Mouse (Mus musculus) heart, postnatal 0 days (tissue): ENCODE measurements around the gene Psma6.

Source experiments
- CTCF ChIP-seq: IDR thresholded peaks from 2 replicates; pipeline ENCODE4 v1.5.1; 2016; ENCODE audit warnings: antibody characterized with exemption, control low read depth, low read depth
- EP300 ChIP-seq: IDR thresholded peaks from 2 replicates; pipeline ENCODE4 v1.6.1; 2016; ENCODE audit warnings: antibody characterized with exemption, low read depth

DNA sequence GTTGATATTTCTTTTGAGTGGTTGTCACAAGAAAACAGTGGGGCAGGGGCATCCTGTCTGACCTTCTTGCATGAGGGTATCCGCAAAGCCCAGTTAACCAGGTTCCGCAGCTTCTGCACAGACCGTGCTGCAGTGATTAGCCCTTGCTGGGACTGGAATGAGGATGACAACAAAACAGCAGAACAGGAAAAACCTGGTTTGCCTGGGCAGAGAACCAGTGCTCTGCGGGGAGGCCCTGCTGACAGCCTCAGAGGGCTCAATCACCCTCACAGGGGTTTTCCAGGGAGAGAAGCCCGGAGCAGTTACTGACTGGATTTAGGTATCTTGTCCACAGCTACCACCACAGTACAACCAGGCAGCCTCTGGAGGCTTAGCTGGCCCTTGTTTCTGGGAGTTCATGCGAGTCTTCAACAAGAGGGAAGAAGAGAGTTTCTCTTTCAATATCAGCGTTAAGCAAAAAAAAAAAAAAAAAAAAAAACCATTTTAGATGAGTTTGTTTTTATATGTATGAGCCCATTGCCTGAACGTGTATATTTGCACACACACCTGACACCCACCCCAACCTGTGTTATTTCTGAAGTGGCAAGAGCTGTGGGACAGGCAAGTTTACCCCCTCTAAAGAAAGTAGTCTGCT lies 49.9 kb downstream of the Psma6 start:
- TF ChIP-seq CTCF (no peak), EP300 (no peak)
